Mouse (Mus musculus) kidney, postnatal 10 days (tissue): ENCODE measurements around the gene Myo9a.
"Not testable (repeated sequence)": the region's sequence is repeated elsewhere in the genome, so short reads cannot be mapped to it uniquely, and the experiment has no call there.

Source experiments
- DNase-seq: peaks from one replicate; pipeline ENCODE4 v3.0.0; 2021; ENCODE audit warnings: mixed read lengths

Myo9a gene

GRCm38 (mm10) chr9:59751966-59752365, 1.3 kb downstream of the Myo9a start:
- DNase-seq = no peak

DNA sequence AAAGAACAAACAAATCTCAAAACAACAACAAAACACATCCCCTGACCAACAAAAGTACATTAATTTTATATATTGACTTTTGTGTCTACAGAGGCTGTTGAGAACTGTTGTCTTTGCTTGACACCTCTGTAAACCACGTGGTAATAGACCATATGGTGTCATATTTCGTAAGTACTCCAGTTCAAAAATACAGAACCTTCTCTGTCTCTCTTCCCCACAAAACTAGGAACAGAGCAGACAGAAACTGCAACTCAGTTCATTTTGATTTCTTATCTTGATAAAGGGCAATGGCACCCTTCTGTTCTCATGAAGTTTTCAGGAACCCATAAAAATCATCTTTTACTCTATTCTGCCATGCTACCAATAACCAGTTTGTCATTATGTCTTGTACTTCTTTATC, 4.5 kb downstream of the Myo9a start:
- DNase-seq = no peak

DNA sequence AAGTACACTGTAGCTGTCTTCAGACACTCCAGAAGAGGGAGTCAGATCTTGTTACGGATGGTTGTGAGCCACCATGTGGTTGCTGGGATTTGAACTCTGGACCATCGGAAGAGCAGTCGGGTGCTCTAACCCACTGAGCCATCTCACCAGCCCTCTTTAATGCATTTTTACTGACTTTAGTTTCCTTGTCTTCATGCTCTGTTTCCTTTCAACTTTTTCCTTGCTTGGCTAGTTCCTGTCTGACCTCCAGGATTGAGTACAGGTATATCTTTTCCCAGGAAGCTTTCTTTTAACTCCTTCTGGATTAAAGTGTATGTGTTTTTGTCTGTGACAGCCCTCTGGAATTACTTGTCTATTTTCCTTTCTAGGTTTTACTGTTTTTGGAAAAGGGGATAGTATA, 6.3 kb downstream of the Myo9a start:
- not testable (repeated sequence) for DNase-seq

DNA sequence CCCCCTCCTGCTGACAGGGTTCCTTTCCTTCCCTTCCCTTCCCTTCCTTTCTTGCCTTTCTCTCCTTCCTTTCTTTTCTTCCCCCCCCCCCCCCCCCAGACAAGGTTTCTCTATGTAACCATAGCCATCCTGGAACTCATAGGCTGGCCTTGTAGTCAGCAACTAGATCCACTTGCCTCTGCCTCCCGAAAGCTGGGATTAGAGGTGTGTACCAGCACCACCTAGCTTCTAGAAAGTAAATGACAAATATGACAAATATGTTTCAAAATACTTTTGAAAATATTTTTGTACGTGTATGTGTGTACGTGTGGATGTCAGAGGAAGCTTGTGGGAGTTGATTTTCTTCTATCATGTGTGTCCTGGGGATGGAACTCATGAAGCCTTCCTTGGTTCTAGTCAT, 9.8 kb downstream of the Myo9a start:
- no peak for DNase-seq

DNA sequence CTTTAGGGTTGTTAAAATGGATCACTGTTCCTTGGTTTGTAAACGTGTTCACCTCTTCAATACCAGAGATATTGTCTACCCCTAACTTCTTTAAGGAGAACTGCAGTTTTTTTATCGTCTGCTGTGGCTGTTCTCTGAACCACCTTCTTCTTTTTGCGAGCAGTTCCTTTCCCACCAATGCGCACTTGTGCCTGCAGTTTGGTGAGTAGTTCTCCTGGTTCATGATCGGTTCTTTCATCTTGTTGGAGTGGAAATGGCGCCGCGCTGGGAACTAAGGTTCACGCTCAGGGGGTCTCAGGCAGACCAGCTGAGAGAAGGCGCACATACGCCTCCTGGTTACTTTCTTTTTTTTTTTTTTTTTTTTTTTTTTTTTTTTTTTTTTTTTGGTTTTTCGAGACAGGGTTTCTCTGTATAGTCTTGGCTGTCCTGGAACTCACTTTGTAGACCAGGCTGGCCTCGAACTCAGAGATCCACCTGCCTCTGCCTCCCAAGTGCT, 16.3 kb downstream of the Myo9a start:
- DNase-seq = not testable (repeated sequence)

DNA sequence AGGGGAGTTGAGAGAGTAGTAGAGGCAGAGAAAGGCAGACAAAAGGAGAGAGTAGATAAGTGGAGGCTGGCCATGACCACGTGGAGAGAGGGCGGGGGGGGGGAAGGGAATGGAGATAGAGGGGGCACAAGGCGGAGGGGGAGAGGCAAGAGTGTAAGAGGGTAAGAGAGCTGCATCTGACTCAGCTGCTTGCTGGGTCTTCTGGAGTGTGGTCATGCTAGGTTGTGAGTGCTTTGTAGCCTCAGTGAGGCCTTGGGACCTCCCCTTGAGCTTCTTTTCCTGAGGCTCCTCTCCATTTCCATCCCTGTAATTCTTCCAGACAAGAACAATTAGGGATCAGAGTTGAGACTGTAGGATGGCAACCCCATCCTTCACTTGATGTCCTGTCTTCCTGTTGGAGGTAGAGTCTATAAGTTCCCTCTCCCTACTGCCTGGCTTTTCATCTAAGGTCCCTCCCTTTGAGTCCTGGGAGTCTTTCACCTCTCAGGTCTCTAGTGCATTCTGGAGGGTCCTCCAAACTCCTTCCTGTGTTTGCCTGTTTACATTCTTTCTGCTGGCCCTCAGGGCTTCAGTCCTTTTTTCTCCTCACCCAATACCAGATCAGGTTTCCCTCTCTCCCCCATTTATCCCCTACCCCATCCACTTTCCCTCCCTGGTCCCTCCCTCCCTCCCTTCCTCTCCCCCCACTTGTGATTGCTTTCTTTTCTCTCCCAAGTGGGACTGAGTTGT, 55.5 kb downstream of the Myo9a start:
- not testable (repeated sequence) for DNase-seq

GRCm38 (mm10) chr9:59884551-59884950, 133.9 kb downstream of the Myo9a start:
- DNase-seq = no peak

- DNase-seq = no peak
These were observed 152.7 kb downstream of the Myo9a start for GRCm38 (mm10) chr9:59903382-59903781.

DNA sequence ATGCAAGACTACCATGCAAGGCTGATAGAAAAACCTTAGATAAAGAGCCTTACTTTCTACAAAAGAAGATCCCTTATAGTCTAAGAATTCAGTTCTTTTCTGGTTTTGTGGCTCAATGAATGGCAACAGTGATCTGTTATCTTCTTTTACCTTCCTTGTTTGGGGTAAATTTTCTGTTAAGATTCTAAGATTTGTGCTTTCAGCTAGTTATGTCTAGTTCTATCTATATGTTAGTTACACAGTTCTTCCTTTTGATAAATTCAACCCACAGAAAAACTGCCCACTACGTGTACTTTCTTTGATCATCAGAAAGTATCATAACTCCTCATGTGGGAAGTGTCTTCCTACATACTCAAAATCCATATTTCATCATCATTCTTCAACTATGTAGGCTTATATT, 164.1 kb downstream of the Myo9a start:
- DNase-seq = no peak

DNA sequence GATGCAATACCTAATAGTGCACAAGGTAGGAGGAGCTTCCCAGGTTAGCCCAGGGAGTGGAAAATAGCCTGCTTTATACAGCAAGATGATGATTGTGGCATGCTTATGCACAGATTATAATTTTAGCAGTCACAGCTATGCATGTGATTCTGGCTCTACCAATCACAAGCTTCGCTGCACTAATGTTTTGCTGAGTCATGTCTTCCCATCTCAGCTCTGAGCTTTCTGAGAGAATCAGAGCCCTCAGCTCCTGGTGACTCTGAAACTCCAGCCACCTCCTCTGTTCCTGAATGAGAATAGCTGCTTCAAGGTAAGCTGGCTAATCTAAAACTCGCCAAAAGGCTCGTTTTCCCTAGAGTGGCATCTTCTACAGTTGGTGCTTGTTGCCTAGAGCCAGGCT, 179.6 kb downstream of the Myo9a start:
- DNase-seq = no peak

DNA sequence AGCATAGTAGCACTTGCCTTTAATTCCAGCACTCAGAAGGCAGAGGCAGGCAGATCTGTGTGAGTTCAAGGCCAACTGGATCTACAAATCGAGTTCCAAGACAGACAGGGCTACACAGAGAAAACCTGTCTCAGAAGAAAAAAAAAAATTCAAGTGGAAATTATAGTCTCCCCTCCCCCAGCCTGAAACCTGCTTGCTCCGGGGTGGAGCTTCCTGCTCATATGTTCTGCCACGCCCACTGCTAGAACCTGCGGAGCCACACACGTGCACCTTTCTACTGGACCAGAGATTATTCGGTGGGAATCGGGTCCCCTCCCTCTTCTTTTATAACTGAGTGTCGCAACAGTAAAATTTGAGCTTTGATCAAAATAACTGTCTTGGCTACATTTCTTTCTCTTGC, 185.2 kb downstream of the Myo9a start:
- not testable (repeated sequence) for DNase-seq

- no peak for DNase-seq
These were observed 187.8 kb downstream of the Myo9a start for GRCm38 (mm10) chr9:59938529-59938928.

- DNase-seq = no peak
These were observed 189.0 kb downstream of the Myo9a start for GRCm38 (mm10) chr9:59939691-59940090.

GRCm38 (mm10) chr9:59940913-59941884, 190.5 kb downstream of the Myo9a start:
- DNase-seq = no peak

- DNase-seq = no peak
These were observed 191.2 kb downstream of the Myo9a start for GRCm38 (mm10) chr9:59941885-59942350.

GRCm38 (mm10) chr9:59942501-59943085, 191.9 kb downstream of the Myo9a start:
- no peak for DNase-seq

- peak; percentile 2 for DNase-seq
These were observed 193.1 kb downstream of the Myo9a start for GRCm38 (mm10) chr9:59943826-59944225.

GRCm38 (mm10) chr9:59945241-59945640, 194.5 kb downstream of the Myo9a start:
- peak; percentile 3 for DNase-seq

- peak; percentile 21 for DNase-seq
These were observed 196.6 kb downstream of the Myo9a start for GRCm38 (mm10) chr9:59947271-59947670.

DNA sequence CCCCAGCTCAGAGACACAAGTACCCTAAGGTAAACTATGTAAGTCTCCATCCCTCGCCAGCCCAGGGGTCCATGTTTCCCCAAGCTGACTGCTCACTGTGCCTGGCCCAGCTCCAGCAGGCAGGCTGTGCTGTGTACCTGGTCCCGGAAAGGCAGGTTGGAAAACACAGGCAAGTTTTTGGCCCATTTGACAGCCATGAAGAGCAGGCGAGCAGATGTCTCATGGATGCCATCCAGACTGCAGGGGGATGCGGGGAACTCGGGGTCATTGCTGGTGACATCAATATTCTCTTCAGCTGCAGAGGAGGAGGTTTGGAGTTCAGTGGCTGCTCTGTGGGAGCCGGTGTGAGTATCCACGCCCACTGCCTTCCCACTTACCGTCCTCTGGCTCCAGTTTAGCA, 197.5 kb downstream of the Myo9a start:
- DNase-seq = peak; percentile 9

- DNase-seq = peak; percentile 5
These were observed 198.1 kb downstream of the Myo9a start for GRCm38 (mm10) chr9:59948691-59949250.

DNA sequence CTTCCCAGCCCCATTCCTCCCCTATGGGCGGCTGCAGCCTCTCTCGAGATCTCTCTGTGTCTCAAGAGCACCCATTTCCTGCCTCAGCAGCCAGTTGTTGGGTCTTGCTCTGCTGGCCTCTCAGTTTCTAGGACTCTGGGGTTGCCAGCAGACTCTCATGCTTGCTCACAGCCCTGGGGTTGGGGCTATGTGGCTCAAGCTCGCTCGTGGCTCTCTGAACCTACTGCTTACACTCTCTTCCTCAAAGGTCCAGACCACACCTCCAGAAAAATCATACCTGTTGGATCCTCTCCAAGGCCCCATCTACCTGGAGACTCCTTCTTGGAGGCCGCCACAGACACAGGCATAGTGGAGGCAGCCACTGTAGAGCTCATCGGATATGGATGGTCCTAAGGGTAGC, 198.8 kb downstream of the Myo9a start:
- DNase-seq = peak; percentile 3

GRCm38 (mm10) chr9:59949981-59950380, 199.3 kb downstream of the Myo9a start:
- peak; percentile 3 for DNase-seq
